Mouse (Mus musculus) brain, embryonic 14.5 days (tissue): Measurements from ENCODE around the gene Dstn.

Source experiments
- CTCF ChIP-seq: fragments of 200-500 bp; IDR thresholded peaks from 2 replicates; pipeline ENCODE4 v1.5.1; 2012; ENCODE audit warnings: inconsistent platforms, mild to moderate bottlenecking, moderate library complexity, borderline replicate concordance; ENCODE audit not compliant: insufficient read depth, insufficient read length; ENCODE audit errors: extremely low read depth
- POLR2A ChIP-seq: fragments of 200-500 bp; IDR thresholded peaks from 2 replicates; pipeline ENCODE4 v1.6.1; 2012; ENCODE audit warnings: mild to moderate bottlenecking, inconsistent platforms, borderline replicate concordance; ENCODE audit not compliant: poor library complexity, insufficient read depth, insufficient read length, severe bottlenecking; ENCODE audit errors: extremely low read depth

- TF ChIP-seq CTCF (no peak), POLR2A (no peak)
These were observed 67.8 kb downstream of the Dstn start for GRCm38 (mm10) chr2:143982901-143983300.
